Comparison of ENCODE assay signal across 8 mouse cellular contexts in genomic region chr5:41844147-41844529, GRCm38 (mm10). TPM values are rescaled to one million over a fixed set of nuclear protein-coding genes. Genes with fewer than 3 reads are reported as not detected.
DNase-seq lines count a peak whose midpoint lies in the region; ATAC-seq lines count a peak whose summit lies in the region.

Gene Bod1l (minus strand): TSS chr5:41844315.

- peaks cover 15% of the 10 kb centered on the region for H3K4me1 ChIP-seq in lung, embryonic 16.5 days (replicated peaks; ENCODE audit: control insufficient read depth, insufficient read depth, low read length)

- H3K27ac ChIP-seq in lung, embryonic 16.5 days (ENCODE audit: low read length), result peak within 1 kb of the TSS; percentile 57

- H3K9ac ChIP-seq in lung, embryonic 16.5 days (ENCODE audit: low read length), result peak within 1 kb of the TSS; percentile 89

- H3K9me3 ChIP-seq in lung, embryonic 16.5 days (ENCODE audit: control insufficient read depth, low read length), result no peaks in the 10 kb centered on the region

- H3K27me3 ChIP-seq in lung, embryonic 16.5 days (ENCODE audit: control insufficient read depth, insufficient read depth, low read depth, low read length), result no peaks in the 10 kb centered on the region

- H3K36me3 ChIP-seq in lung, embryonic 16.5 days (ENCODE audit: control insufficient read depth, insufficient read depth, low read length), result no peaks in the 10 kb centered on the region; the same call in 1 of the 2 replicates

- H3K4me2 ChIP-seq in lung, embryonic 16.5 days (ENCODE audit: low read depth, low read length), result peak within 1 kb of the TSS; percentile 85

- peak within 1 kb of the TSS; percentile 98 for H3K4me3 ChIP-seq in lung, embryonic 16.5 days (ENCODE audit: low read length)

- ATAC-seq in hematopoietic stem cell, adult 5-6 weeks (replicated peaks in 1 of 2; ENCODE audit: insufficient read depth in 1 of 2, low FRiP score in 2 of 2, low TSS enrichment in 1 of 2, low read depth in 1 of 2, poor library complexity in 2 of 2, severe bottlenecking in 2 of 2), result peak; percentile 89 to 93
- ATAC-seq in lung, embryonic 16.5 days (ENCODE audit: low read depth), result peak; percentile 95

- under 1% methylated on average over 38 of the region's 38 CpGs for WGBS in lung, embryonic 16.5 days

- peak; percentile 95 for DNase-seq in MEL-GATA-1-ER (ENCODE audit: extremely low read depth, low read depth)
- DNase-seq in cerebellum, adult 8-10 months, result peak; percentile 97
- peak; percentile 92 for DNase-seq in forelimb bud, embryonic 11.5 days (ENCODE audit: low read depth, low spot score)
- peak; percentile 92 for DNase-seq in layer of hippocampus, adult 9-10 months (ENCODE audit: low spot score)
- DNase-seq in ovary, postnatal 10 days (ENCODE audit: low spot score), result peak; percentile 88
- peak; percentile 94 to 96 for DNase-seq in thymus, postnatal 10 days (ENCODE audit: low spot score in 2 of 2)

RNA-seq across cellular contexts. Expression of gene Bod1l, which starts in this region (rescaled TPM):
- total RNA-seq in hematopoietic stem cell, adult 5-6 weeks (2017), result 52.0 and 57.3 TPM in 2 replicates
- polyA plus RNA-seq in lung, embryonic 16.5 days (2015; fragmentation: Nextera tagmentation; extraction: Ambion mirVana), result 20.0 and 20.9 TPM in 2 replicates

Comparison
In these comparisons a context has a peak if more than half of its experiments do, and no peak if none do; other contexts are left out.
1. Peak in every context shown above with its lines: DNase-seq, ATAC-seq, H3K4me3 ChIP-seq and H3K27ac ChIP-seq.